ENCODE assay signal across 14 mouse cellular contexts in genomic region chr5:123010806-123011205, GRCm38 (mm10). TPM values are rescaled to one million over a fixed set of nuclear protein-coding genes. Genes with fewer than 3 reads are reported as not detected.
DNase-seq lines count a peak whose midpoint lies in the region; ATAC-seq and TF ChIP-seq lines count a peak whose summit lies in the region.
"Had no signal": no experiment of that assay in that cellular context is flagged by ENCODE, and none has a peak within 500 bp of the region (broad histone marks: within the 10 kb centered on the region; RNA-seq: fewer than 3 reads in every experiment).

No protein-coding gene starts in this region.

- 90% methylated on average over 6 of the region's 6 CpGs for WGBS in forebrain, postnatal 0 days
- WGBS in forebrain, embryonic 16.5 days: 89% methylated on average over 6 of the region's 6 CpGs
- 84% methylated on average over 6 of the region's 6 CpGs for WGBS in liver, embryonic 14.5 days (ENCODE audit: insufficient replicate concordance)
- 93% methylated on average over 6 of the region's 6 CpGs for WGBS in hindbrain, embryonic 12.5 days

- TF ChIP-seq EP300 in liver, embryonic 14.5 days (IDR thresholded peaks at IDR 0.05; ENCODE audit: low read depth): no peak

- peaks cover 11% of the 10 kb centered on the region; the same call in 1 of the 2 replicates for H3K4me1 ChIP-seq in forebrain, postnatal 0 days (ENCODE audit: insufficient read depth)
- peaks cover 37% of the 10 kb centered on the region for H3K4me1 ChIP-seq in forebrain, embryonic 16.5 days (replicated peaks; ENCODE audit: control insufficient read depth, insufficient read depth, low read length)
- H3K4me1 ChIP-seq in liver, embryonic 14.5 days (replicated peaks; ENCODE audit: control insufficient read depth in 2 of 2, insufficient read depth in 2 of 2, low read length in 1 of 2): peaks cover 11 to 14% of the 10 kb centered on the region in 2 experiments
- H3K4me1 ChIP-seq in bone marrow macrophage, adult 2 months (ENCODE audit: control insufficient read depth, insufficient read depth, low read length): peaks cover 38% of the 10 kb centered on the region
- H3K4me1 ChIP-seq in hindbrain, embryonic 12.5 days: peaks cover 13% of the 10 kb centered on the region

- no peak overlapping the region for H3K4me3 ChIP-seq in forebrain, postnatal 0 days (ENCODE audit: low read depth, low read length)
- no peak overlapping the region for H3K4me3 ChIP-seq in forebrain, embryonic 16.5 days (replicated peaks; ENCODE audit: low read length)
- H3K4me3 ChIP-seq in liver, embryonic 14.5 days (ENCODE audit: insufficient read depth in 1 of 2, low read depth in 2 of 2, low read length in 2 of 2): no peak overlapping the region
- no peak overlapping the region for H3K4me3 ChIP-seq in bone marrow macrophage, adult 2 months (ENCODE audit: insufficient read depth, low read length)
- H3K4me3 ChIP-seq in hindbrain, embryonic 12.5 days: no peak overlapping the region
- H3K4me3 ChIP-seq: heart, embryonic 13.5 days; hindbrain, embryonic 15.5 days; liver, embryonic 13.5 days; megakaryocyte, embryonic 14.5 days had no signal

- no peak for ATAC-seq in forebrain, postnatal 0 days
- ATAC-seq in forebrain, embryonic 16.5 days: no peak
- no peak for ATAC-seq in liver, embryonic 14.5 days (ENCODE audit: insufficient read depth)
- ATAC-seq in erythroblast, adult 5-6 weeks (replicated peaks; ENCODE audit: low FRiP score, poor library complexity, severe bottlenecking): no peak
- ATAC-seq in hindbrain, embryonic 12.5 days (ENCODE audit: low FRiP score): no peak

- no peak overlapping the region for H3K4me2 ChIP-seq in forebrain, postnatal 0 days (ENCODE audit: low read depth)
- no peak overlapping the region for H3K4me2 ChIP-seq in forebrain, embryonic 16.5 days (ENCODE audit: low read length)
- no peak overlapping the region for H3K4me2 ChIP-seq in liver, embryonic 14.5 days (ENCODE audit: low read depth)
- no peak overlapping the region for H3K4me2 ChIP-seq in hindbrain, embryonic 12.5 days (replicated peaks)
- H3K4me2 ChIP-seq: heart, embryonic 13.5 days; hindbrain, embryonic 15.5 days; liver, embryonic 13.5 days had no signal

- no peaks in the 10 kb centered on the region for H3K36me3 ChIP-seq in forebrain, postnatal 0 days (ENCODE audit: insufficient read depth)
- H3K36me3 ChIP-seq in forebrain, embryonic 16.5 days (ENCODE audit: control insufficient read depth, insufficient read depth): no peaks in the 10 kb centered on the region
- no peaks in the 10 kb centered on the region for H3K36me3 ChIP-seq in liver, embryonic 14.5 days (replicated peaks; ENCODE audit: control insufficient read depth, insufficient read depth, low read depth)
- no peaks in the 10 kb centered on the region for H3K36me3 ChIP-seq in hindbrain, embryonic 12.5 days
- H3K36me3 ChIP-seq: heart, embryonic 13.5 days; hindbrain, embryonic 15.5 days; liver, embryonic 13.5 days had no signal

- H3K9ac ChIP-seq in forebrain, postnatal 0 days: no peak overlapping the region
- no peak overlapping the region for H3K9ac ChIP-seq in forebrain, embryonic 16.5 days (replicated peaks; ENCODE audit: low read depth, low read length)
- H3K9ac ChIP-seq in liver, embryonic 14.5 days (replicated peaks): no peak overlapping the region
- H3K9ac ChIP-seq in hindbrain, embryonic 12.5 days: no peak overlapping the region
- H3K9ac ChIP-seq: heart, embryonic 13.5 days; hindbrain, embryonic 15.5 days; liver, embryonic 13.5 days had no signal

- no peak for TF ChIP-seq POLR2A in bone marrow macrophage, adult 2 months (IDR thresholded peaks at IDR 0.05; ENCODE audit: borderline replicate concordance, low read depth, low read length)

- peak; percentile 50 for TF ChIP-seq CTCF in forebrain, postnatal 0 days (IDR thresholded peaks at IDR 0.05; ENCODE audit: low read depth)
- peak; percentile 68 for TF ChIP-seq CTCF in liver, embryonic 14.5 days (IDR thresholded peaks at IDR 0.05; ENCODE audit: low read depth)
- peak; percentile 30; the same call in 1 of the 2 replicates for TF ChIP-seq CTCF in bone marrow macrophage, adult 2 months (IDR thresholded peaks at IDR 0.05; ENCODE audit: low read depth, low read length)

- H3K27ac ChIP-seq in forebrain, postnatal 0 days (ENCODE audit: low read depth, low read length): no peak overlapping the region
- H3K27ac ChIP-seq in forebrain, embryonic 16.5 days (ENCODE audit: low read length): no peak overlapping the region
- no peak overlapping the region for H3K27ac ChIP-seq in liver, embryonic 14.5 days
- H3K27ac ChIP-seq in bone marrow macrophage, adult 2 months (ENCODE audit: insufficient read depth, low read depth, low read length): no peak overlapping the region
- no peak overlapping the region for H3K27ac ChIP-seq in hindbrain, embryonic 12.5 days
- H3K27ac ChIP-seq: heart, embryonic 13.5 days; hindbrain, embryonic 15.5 days; liver, embryonic 13.5 days had no signal

- H3K9me3 ChIP-seq in forebrain, postnatal 0 days (ENCODE audit: low read length): no peaks in the 10 kb centered on the region
- H3K9me3 ChIP-seq in forebrain, embryonic 16.5 days (ENCODE audit: control insufficient read depth, low read length): no peaks in the 10 kb centered on the region
- no peaks in the 10 kb centered on the region for H3K9me3 ChIP-seq in liver, embryonic 14.5 days (ENCODE audit: control insufficient read depth, low read length)
- H3K9me3 ChIP-seq in hindbrain, embryonic 12.5 days (replicated peaks): no peaks in the 10 kb centered on the region
- H3K9me3 ChIP-seq: heart, embryonic 13.5 days; hindbrain, embryonic 15.5 days; liver, embryonic 13.5 days; megakaryocyte, embryonic 14.5 days had no signal

- DNase-seq in forebrain, postnatal 0 days: no peak
- DNase-seq in liver, embryonic 14.5 days (ENCODE audit: low read depth in 3 of 3, low spot score in 3 of 3): no peak
- no peak for DNase-seq in liver
- peak; percentile 41 for DNase-seq in CD4-positive helper T cell, adult 2 months (ENCODE audit: low read depth, low spot score)
- DNase-seq: kidney, postnatal 25 days; liver, embryonic 13.5 days had no signal

- H3K27me3 ChIP-seq in forebrain, postnatal 0 days (ENCODE audit: insufficient read depth, low read length): no peaks in the 10 kb centered on the region
- H3K27me3 ChIP-seq in forebrain, embryonic 16.5 days (replicated peaks; ENCODE audit: control insufficient read depth, insufficient read depth, low read length): no peaks in the 10 kb centered on the region
- H3K27me3 ChIP-seq in liver, embryonic 14.5 days (ENCODE audit: control insufficient read depth, insufficient read depth, low read length): no peaks in the 10 kb centered on the region; the same call in 1 of the 2 replicates
- no peaks in the 10 kb centered on the region for H3K27me3 ChIP-seq in hindbrain, embryonic 12.5 days
- H3K27me3 ChIP-seq: heart, embryonic 13.5 days; hindbrain, embryonic 15.5 days had no signal

RNA-seq across cellular contexts. Expression of gene Orai1, which starts 4.1 kb away (rescaled TPM):
- 13.8 and 19.4 TPM in 2 replicates for total RNA-seq in forebrain, postnatal 0 days (2014; rRNA removed)
- polyA plus RNA-seq in forebrain, postnatal 0 days (2015; fragmentation: Nextera tagmentation; extraction: Ambion mirVana): 10.7 and 14.4 TPM in 2 replicates
- 13.0 and 13.8 TPM in 2 replicates for polyA plus RNA-seq in forebrain, embryonic 16.5 days (2015; fragmentation: Nextera tagmentation; extraction: Ambion mirVana)
- 7.4 and 9.2 TPM in 2 replicates for polyA plus RNA-seq in liver, embryonic 14.5 days (2012; rRNA removed)
- polyA plus RNA-seq in liver, embryonic 14.5 days (2014; fragmentation: Nextera tagmentation; extraction: Ambion mirVana): 6.3 and 8.1 TPM in 2 replicates
- polyA plus RNA-seq in bone marrow macrophage, adult 2 months (2012; ENCODE audit: insufficient read depth, insufficient read length, missing spikeins): 59.9 and 68.5 TPM in 2 replicates
- 23.6 and 25.1 TPM in 2 replicates for total RNA-seq in erythroblast, adult 5-6 weeks (2015; ENCODE audit: low replicate concordance)
- 0.84 and 7.8 TPM in 2 replicates for total RNA-seq in erythroblast, adult 5-6 weeks (2017; ENCODE audit: low replicate concordance)
- polyA plus RNA-seq in hindbrain, embryonic 12.5 days (2016; fragmentation: Nextera tagmentation; extraction: Ambion mirVana): 13.5 and 13.6 TPM in 2 replicates

RNA-seq across cellular contexts. Expression of gene Kdm2b, which starts 21.2 kb away (rescaled TPM):
- 127 and 158 TPM in 2 replicates for total RNA-seq in forebrain, postnatal 0 days (2014; rRNA removed)
- polyA plus RNA-seq in forebrain, postnatal 0 days (2015; fragmentation: Nextera tagmentation; extraction: Ambion mirVana): 84.6 and 91.7 TPM in 2 replicates
- polyA plus RNA-seq in forebrain, embryonic 16.5 days (2015; fragmentation: Nextera tagmentation; extraction: Ambion mirVana): 157 and 166 TPM in 2 replicates
- 8.1 and 10.0 TPM in 2 replicates for polyA plus RNA-seq in liver, embryonic 14.5 days (2012; rRNA removed)
- polyA plus RNA-seq in liver, embryonic 14.5 days (2014; fragmentation: Nextera tagmentation; extraction: Ambion mirVana): 11.7 and 12.3 TPM in 2 replicates
- 26.6 and 26.9 TPM in 2 replicates for polyA plus RNA-seq in bone marrow macrophage, adult 2 months (2012; ENCODE audit: insufficient read depth, insufficient read length, missing spikeins)
- total RNA-seq in erythroblast, adult 5-6 weeks (2015; ENCODE audit: low replicate concordance): 7.5 and 9.4 TPM in 2 replicates
- total RNA-seq in erythroblast, adult 5-6 weeks (2017; ENCODE audit: low replicate concordance): 11.3 and 28.3 TPM in 2 replicates
- 112 and 115 TPM in 2 replicates for polyA plus RNA-seq in hindbrain, embryonic 12.5 days (2016; fragmentation: Nextera tagmentation; extraction: Ambion mirVana)

RNA-seq across cellular contexts. Expression of gene Morn3, which starts 36.0 kb away (rescaled TPM):
- 0.23 TPM in 1 of 2 replicates, not detected in the other for total RNA-seq in forebrain, postnatal 0 days (2014; rRNA removed)
- 1.1 and 1.5 TPM in 2 replicates for polyA plus RNA-seq in forebrain, postnatal 0 days (2015; fragmentation: Nextera tagmentation; extraction: Ambion mirVana)
- polyA plus RNA-seq in forebrain, embryonic 16.5 days (2015; fragmentation: Nextera tagmentation; extraction: Ambion mirVana): 1.7 TPM in 1 of 2 replicates, not detected in the other
- polyA plus RNA-seq in liver, embryonic 14.5 days (2012; rRNA removed): not detected in 2 replicates
- polyA plus RNA-seq in liver, embryonic 14.5 days (2014; fragmentation: Nextera tagmentation; extraction: Ambion mirVana): not detected in 2 replicates
- not detected in 2 replicates for polyA plus RNA-seq in bone marrow macrophage, adult 2 months (2012; ENCODE audit: insufficient read depth, insufficient read length, missing spikeins)
- not detected in 2 replicates for total RNA-seq in erythroblast, adult 5-6 weeks (2015; ENCODE audit: low replicate concordance)
- total RNA-seq in erythroblast, adult 5-6 weeks (2017; ENCODE audit: low replicate concordance): not detected in 2 replicates
- 0.35 and 0.73 TPM in 2 replicates for polyA plus RNA-seq in hindbrain, embryonic 12.5 days (2016; fragmentation: Nextera tagmentation; extraction: Ambion mirVana)
- polyA plus RNA-seq: heart, embryonic 13.5 days; liver, embryonic 13.5 days; urinary bladder, adult 2 months had no signal

RNA-seq across cellular contexts. Expression of gene Tmem120b, which starts 57.4 kb away (rescaled TPM):
- 18.0 and 18.1 TPM in 2 replicates for total RNA-seq in forebrain, postnatal 0 days (2014; rRNA removed)
- 21.2 and 22.2 TPM in 2 replicates for polyA plus RNA-seq in forebrain, postnatal 0 days (2015; fragmentation: Nextera tagmentation; extraction: Ambion mirVana)
- 18.6 and 19.3 TPM in 2 replicates for polyA plus RNA-seq in forebrain, embryonic 16.5 days (2015; fragmentation: Nextera tagmentation; extraction: Ambion mirVana)
- 17.7 and 19.0 TPM in 2 replicates for polyA plus RNA-seq in liver, embryonic 14.5 days (2012; rRNA removed)
- polyA plus RNA-seq in liver, embryonic 14.5 days (2014; fragmentation: Nextera tagmentation; extraction: Ambion mirVana): 18.0 and 18.1 TPM in 2 replicates
- polyA plus RNA-seq in bone marrow macrophage, adult 2 months (2012; ENCODE audit: insufficient read depth, insufficient read length, missing spikeins): 4.3 and 6.8 TPM in 2 replicates
- 14.4 and 28.6 TPM in 2 replicates for total RNA-seq in erythroblast, adult 5-6 weeks (2015; ENCODE audit: low replicate concordance)
- 25.6 and 61.1 TPM in 2 replicates for total RNA-seq in erythroblast, adult 5-6 weeks (2017; ENCODE audit: low replicate concordance)
- polyA plus RNA-seq in hindbrain, embryonic 12.5 days (2016; fragmentation: Nextera tagmentation; extraction: Ambion mirVana): 14.3 and 17.8 TPM in 2 replicates
